Mouse (Mus musculus) Muller cell, postnatal 12 days (primary cell): ENCODE results near the gene Fgf10.

ENCODE experiments used
- DNase-seq: peaks from one replicate; pipeline ENCODE4 v3.0.0-alpha.2; 2015; ENCODE audit errors: inconsistent ontology term

Fgf10 gene

GRCm38 (mm10) chr13:118835078-118835477, 165.5 kb downstream of the Fgf10 start:
- no peak for DNase-seq
